Mouse (Mus musculus) left cerebral cortex, postnatal 25 days (tissue): Measurements from ENCODE around the gene Hid1. TPM values are rescaled to one million over a fixed set of nuclear protein-coding genes. Genes with fewer than 3 reads are reported as not detected.

Experiments
- DNase-seq, 2 experiments: peaks; one replicate each; pipeline ENCODE4 v3.0.0; 2022; ENCODE audit warnings: low spot score in 2 of 2, mixed read lengths in 1 of 2
- intact Hi-C: fragments of 180-260 bp; cut with DNase I; formaldehyde crosslinking; loops from one replicate; pipeline ENCODE4 v1.15.1; 2025
- total RNA-seq, 2 experiments: library from RNA; stranded (reverse); gene quantifications; 2 replicates each; pipeline ENCODE4 v1.2.3; 2021

The Hid1 gene
- total RNA-seq, 2 experiments from 2014 or later = 108 to 111 TPM

GRCm38 (mm10) chr11:115345515-115345914 lies 22.0 kb downstream of the Hid1 start:
- DNase-seq = no peak
- intact Hi-C loops = no loop called here

- DNase-seq = peak in 1 of 2 experiments; percentile 42
- intact Hi-C loops = no loop called here
Measured at GRCm38 (mm10) chr11:115344967-115345366, 22.6 kb downstream of the Hid1 start.

GRCm38 (mm10) chr11:115341866-115342265 lies 25.7 kb downstream of the Hid1 start:
- no peak for DNase-seq

GRCm38 (mm10) chr11:115341246-115341645 lies 26.3 kb downstream of the Hid1 start:
- DNase-seq = no peak
- intact Hi-C loops = no loop called here

More at GRCm38 (mm10) chr11:115341866-115342265, 25.7 kb downstream of the Hid1 start:
- intact Hi-C loops = no loop called here

GRCm38 (mm10) chr11:115337826-115338225 lies 29.7 kb downstream of the Hid1 start:
- intact Hi-C loops = no loop called here
- DNase-seq = no peak

- intact Hi-C loops = no loop called here
- no peak for DNase-seq
Measured at GRCm38 (mm10) chr11:115337350-115337749, 30.2 kb downstream of the Hid1 start.

GRCm38 (mm10) chr11:115336115-115336514 lies 31.4 kb downstream of the Hid1 start:
- no peak for DNase-seq
- intact Hi-C loops = no loop called here

- no peak for DNase-seq
- intact Hi-C loops = no loop called here
Measured at GRCm38 (mm10) chr11:115335223-115335622, 32.3 kb downstream of the Hid1 start.

- intact Hi-C loops = no loop called here
- no peak for DNase-seq
Measured at GRCm38 (mm10) chr11:115334531-115334930, 33.0 kb downstream of the Hid1 start, which contains the start of gene Otop3. Otop3 (plus strand) TSS chr11:115334731.

GRCm38 (mm10) chr11:115329339-115329738 lies 38.2 kb downstream of the Hid1 start:
- intact Hi-C loops = no loop called here

GRCm38 (mm10) chr11:115326730-115327129 lies 40.8 kb downstream of the Hid1 start:
- intact Hi-C loops = no loop called here
- peak; percentile 40 to 79 for DNase-seq

More at GRCm38 (mm10) chr11:115329339-115329738, 38.2 kb downstream of the Hid1 start:
- DNase-seq = no peak

- intact Hi-C loops = no loop called here
Measured at GRCm38 (mm10) chr11:115323354-115323753, 44.2 kb downstream of the Hid1 start.

GRCm38 (mm10) chr11:115321906-115322693 lies 45.5 kb downstream of the Hid1 start, which contains the start of gene Ush1g:
Ush1g (minus strand) TSS chr11:115322041.
- intact Hi-C loops = loop anchor here (1.0 kb wide), 1 partner anchor 32 kb away; no protein-coding TSS in a partner anchor
- peak in 1 of 2 experiments; percentile 46 for DNase-seq

More at GRCm38 (mm10) chr11:115323354-115323753, 44.2 kb downstream of the Hid1 start:
- no peak for DNase-seq

GRCm38 (mm10) chr11:115319704-115320383 lies 47.7 kb downstream of the Hid1 start:
- intact Hi-C loops = no loop called here
- no peak for DNase-seq

- no peak for DNase-seq
Measured at GRCm38 (mm10) chr11:115318245-115319027, 49.1 kb downstream of the Hid1 start.

GRCm38 (mm10) chr11:115317204-115317603 lies 50.4 kb downstream of the Hid1 start:
- DNase-seq = no peak
- intact Hi-C loops = no loop called here

More at GRCm38 (mm10) chr11:115318245-115319027, 49.1 kb downstream of the Hid1 start:
- intact Hi-C loops = no loop called here

- DNase-seq = no peak
- intact Hi-C loops = no loop called here
Measured at GRCm38 (mm10) chr11:115314249-115314648, 53.3 kb downstream of the Hid1 start.

- intact Hi-C loops = no loop called here
- no peak for DNase-seq
Measured at GRCm38 (mm10) chr11:115308781-115309180, 58.8 kb downstream of the Hid1 start.

GRCm38 (mm10) chr11:115306863-115307262 lies 60.7 kb downstream of the Hid1 start, which contains the start of gene Otop2:
Otop2 (plus strand) TSS chr11:115307163.
- no peak for DNase-seq
- intact Hi-C loops = no loop called here

GRCm38 (mm10) chr11:115303167-115303566 lies 64.4 kb downstream of the Hid1 start:
- DNase-seq = no peak
- intact Hi-C loops = no loop called here
